Mouse (Mus musculus) heart, postnatal 36 days (tissue): ENCODE results near the gene Gm45808. TPM values are rescaled to one million over a fixed set of nuclear protein-coding genes. Genes with fewer than 3 reads are reported as not detected.

Experiments
- microRNA-seq, 2 experiments: library from miRNA; unstranded; fragments of <30 nt; microRNA quantifications; one replicate each; pipeline ENCODE4 v1.2.0; 2021; ENCODE audit warnings: borderline number of aligned reads in 2 of 2
- total RNA-seq, 2 experiments: library from RNA; stranded (reverse); gene quantifications; 2 replicates each; pipeline ENCODE4 v1.2.3; 2021

Gm45808 gene
- total RNA-seq, 2 experiments from 2014 or later, result 5.4 to 5.8 TPM

Small RNA genes within 50 kb of the gene (microRNA-seq; reads per million reads assigned to microRNA genes)
- gene Gm22133, result 0 to 0.67 reads per million in 2 experiments

Other genes with a start within 250 kb of the Gm45808 start
- 1 to 10 TPM; 2.8 to 4.4 TPM for gene Cd37, start 247.7 kb downstream of the Gm45808 start, total RNA-seq
- gene Slc6a16, start 245.7 kb downstream of the Gm45808 start, total RNA-seq, result not detected
- gene Slc6a21, start 209.3 kb downstream of the Gm45808 start, total RNA-seq, result not detected
- gene Trpm4, start 153.0 kb downstream of the Gm45808 start, total RNA-seq, result 10 to 100 TPM; 24.6 to 27.4 TPM
- 100 to 1,000 TPM; 842 to 873 TPM for gene Hrc, start 151.5 kb downstream of the Gm45808 start, total RNA-seq
- not detected for gene Ppfia3, start 119.8 kb downstream of the Gm45808 start, total RNA-seq
- 1 to 10 TPM; 1.3 to 1.7 TPM for gene Lin7b, start 116.2 kb downstream of the Gm45808 start, total RNA-seq
- gene Snrnp70, start 91.1 kb downstream of the Gm45808 start, total RNA-seq, result 10 to 100 TPM; 92.8 to 95.9 TPM
- gene Kcna7, start 81.2 kb downstream of the Gm45808 start, total RNA-seq, result 1 to 10 TPM; 4.5 to 5.8 TPM
- under 1 TPM in 1 of 2 experiments, not detected in 1; 0.30 TPM for gene Ntf5, start 73.1 kb downstream of the Gm45808 start, total RNA-seq
- gene Lhb, start 66.0 kb downstream of the Gm45808 start, total RNA-seq, result not detected
- 100 to 1,000 TPM in 1 of 2 experiments, 10 to 100 TPM in 1; 96.0 to 102 TPM for gene Gys1, start 52.0 kb downstream of the Gm45808 start, total RNA-seq
- gene Ruvbl2, start 48.7 kb downstream of the Gm45808 start, total RNA-seq, result 10 to 100 TPM; 22.5 to 23.7 TPM
- 100 to 1,000 TPM; 246 to 262 TPM for gene Ftl1, start 26.9 kb downstream of the Gm45808 start, total RNA-seq
- 10 to 100 TPM; 26.9 to 28.5 TPM for gene Bax, start 19.9 kb downstream of the Gm45808 start, total RNA-seq
- under 1 TPM in 1 of 2 experiments, not detected in 1; 0.16 TPM for gene Tulp2, start 4.9 kb downstream of the Gm45808 start, total RNA-seq
- gene Dhdh, start 2.0 kb upstream of the Gm45808 start, total RNA-seq, result 1 to 10 TPM; 7.6 to 7.7 TPM
- gene Nucb1, start 23.6 kb upstream of the Gm45808 start, total RNA-seq, result 100 to 1,000 TPM; 140 to 148 TPM
- 10 to 100 TPM; 32.0 to 32.9 TPM for gene Ppp1r15a, start 39.5 kb upstream of the Gm45808 start, total RNA-seq
- 1 to 10 TPM; 2.7 to 3.2 TPM for gene Plekha4, start 39.5 kb upstream of the Gm45808 start, total RNA-seq
- under 1 TPM; 0.41 to 0.67 TPM for gene Hsd17b14, start 68.1 kb upstream of the Gm45808 start, total RNA-seq
- gene Bcat2, start 83.3 kb upstream of the Gm45808 start, total RNA-seq, result 100 to 1,000 TPM; 232 to 235 TPM
- gene Fgf21, start 128.7 kb upstream of the Gm45808 start, total RNA-seq, result not detected
- not detected for gene Fut1, start 130.5 kb upstream of the Gm45808 start, total RNA-seq
- gene Izumo1, start 135.0 kb upstream of the Gm45808 start, total RNA-seq, result under 1 TPM in 1 of 2 experiments, not detected in 1; 0.30 TPM
- 10 to 100 TPM; 30.0 to 31.8 TPM for gene Rasip1, start 140.7 kb upstream of the Gm45808 start, total RNA-seq
- gene Mamstr, start 153.2 kb upstream of the Gm45808 start, total RNA-seq, result 1 to 10 TPM; 4.3 to 7.5 TPM
- 1 to 10 TPM in 1 of 2 experiments, under 1 TPM in 1; 0.28 to 2.0 TPM for gene Fut2, start 179.6 kb upstream of the Gm45808 start, total RNA-seq
- gene Ntn5, start 197.2 kb upstream of the Gm45808 start, total RNA-seq, result under 1 TPM in 1 of 2 experiments, not detected in 1; 0.22 TPM
- gene Sec1, start 207.6 kb upstream of the Gm45808 start, total RNA-seq, result under 1 TPM in 1 of 2 experiments, not detected in 1; 0.22 TPM
- gene Car11, start 213.0 kb upstream of the Gm45808 start, total RNA-seq, result 1 to 10 TPM; 6.2 to 6.7 TPM
- 100 to 1,000 TPM in 1 of 2 experiments, 10 to 100 TPM in 1; 44.4 to 158 TPM for gene Dbp, start 218.3 kb upstream of the Gm45808 start, total RNA-seq
- 100 to 1,000 TPM; 550 to 591 TPM for gene Rpl18, start 228.6 kb upstream of the Gm45808 start, total RNA-seq
- gene Sphk2, start 231.2 kb upstream of the Gm45808 start, total RNA-seq, result 10 to 100 TPM; 16.2 to 18.7 TPM
- under 1 TPM; 0.17 to 0.30 TPM for gene Fam83e, start 234.4 kb upstream of the Gm45808 start, total RNA-seq
- not detected for gene Spaca4, start 239.0 kb upstream of the Gm45808 start, total RNA-seq